Mouse (Mus musculus) urinary bladder, postnatal 14 days (tissue): Measurements from ENCODE around the gene Notch3.
"Not testable (repeated sequence)": the region's sequence is repeated elsewhere in the genome, so short reads cannot be mapped to it uniquely, and the experiment has no call there.

Source experiments
- DNase-seq: peaks from one replicate; pipeline ENCODE4 v3.0.0; 2021; ENCODE audit warnings: low spot score

Gene Notch3

GRCm38 (mm10) chr17:32166687-32167086 is at the start of gene Notch3:
TSS of gene Notch3 (minus strand) at chr17:32166852.
- DNase-seq = peak; percentile 72

- DNase-seq = not testable (repeated sequence)
Observed at GRCm38 (mm10) chr17:32215587-32215986, 48.9 kb upstream of the Notch3 start.

GRCm38 (mm10) chr17:32211554-32211953 is 44.9 kb upstream of the Notch3 start:
- not testable (repeated sequence) for DNase-seq

- peak; percentile 71 for DNase-seq
Observed at GRCm38 (mm10) chr17:32209752-32210151, 43.1 kb upstream of the Notch3 start.

GRCm38 (mm10) chr17:32209144-32209543 is 42.5 kb upstream of the Notch3 start:
- DNase-seq = peak; percentile 55

DNA sequence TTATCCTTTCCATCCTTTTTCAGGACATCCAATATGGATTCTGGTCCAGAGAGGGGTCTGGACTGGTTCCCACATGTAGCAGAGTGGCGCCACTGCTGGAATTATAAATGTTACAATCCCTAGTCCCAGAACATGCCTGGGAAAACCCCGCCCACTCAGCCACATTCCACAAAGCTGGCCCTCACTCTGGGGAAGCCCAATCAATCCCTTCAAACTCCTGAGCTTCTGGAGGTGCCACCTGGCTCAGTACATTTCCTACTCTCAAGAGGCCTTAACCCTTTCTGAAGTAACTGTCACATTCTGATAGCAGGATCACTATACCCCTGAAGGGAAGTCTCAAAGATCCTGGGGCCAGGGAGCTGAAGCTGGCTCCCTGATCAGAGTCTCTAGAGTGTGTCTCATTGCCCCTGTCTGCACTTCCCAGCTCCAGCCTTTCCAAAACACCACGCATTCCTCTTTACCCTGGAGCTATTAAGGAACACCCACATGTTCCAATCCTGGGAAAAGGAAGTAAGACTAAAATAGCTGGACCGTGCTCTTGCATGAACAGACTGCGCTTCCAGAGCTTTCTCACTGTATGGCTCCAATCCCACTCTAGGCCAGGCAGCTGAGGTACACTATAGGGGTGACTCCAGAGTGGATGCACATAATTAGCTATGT is 41.1 kb upstream of the Notch3 start:
- peak; percentile 29 for DNase-seq

GRCm38 (mm10) chr17:32205345-32205744 is 38.7 kb upstream of the Notch3 start:
- no peak for DNase-seq

GRCm38 (mm10) chr17:32202972-32203371 is 36.3 kb upstream of the Notch3 start:
- no peak for DNase-seq

- DNase-seq = no peak
Observed at GRCm38 (mm10) chr17:32201086-32201485, 34.4 kb upstream of the Notch3 start.

DNA sequence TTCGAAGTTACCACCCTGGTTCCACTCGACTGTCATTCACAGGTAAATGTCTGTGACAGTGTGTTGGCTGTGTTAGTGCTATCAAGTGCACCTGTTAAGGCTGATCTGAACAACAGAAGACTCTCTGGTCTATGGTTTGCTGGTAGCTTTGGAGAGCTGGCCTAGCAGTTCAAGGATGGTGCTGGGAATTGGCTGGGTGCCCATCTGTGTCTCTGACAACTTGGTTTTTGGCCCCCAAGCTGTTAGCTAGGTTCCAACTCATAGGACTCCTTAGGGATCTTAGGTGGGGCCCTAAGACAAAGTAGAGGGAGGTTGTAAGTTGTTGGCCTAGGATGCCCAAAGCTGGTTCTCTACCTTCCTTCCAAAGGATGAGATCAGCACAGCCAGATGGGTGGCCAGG is 33.1 kb upstream of the Notch3 start:
- no peak for DNase-seq

DNA sequence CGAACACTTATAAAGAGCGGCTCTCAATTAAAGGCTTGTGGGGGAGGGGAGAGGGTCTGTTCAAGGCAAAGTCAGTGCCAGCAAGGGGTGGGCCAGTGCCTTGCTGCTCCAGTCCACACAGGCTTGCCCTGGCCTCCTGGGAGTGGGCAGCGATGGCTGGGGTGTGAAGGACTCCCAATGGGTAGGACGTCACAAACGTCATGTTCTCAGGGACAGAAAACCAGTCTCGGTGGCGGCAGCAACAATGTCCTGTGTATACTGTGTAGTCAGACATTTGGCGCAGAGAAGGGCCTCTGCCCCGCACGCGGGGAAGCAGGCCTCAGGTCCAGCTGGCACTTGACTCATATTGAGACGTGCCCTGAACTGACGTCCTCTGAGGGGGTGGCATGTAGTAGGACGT is 30.5 kb upstream of the Notch3 start:
- no peak for DNase-seq

DNA sequence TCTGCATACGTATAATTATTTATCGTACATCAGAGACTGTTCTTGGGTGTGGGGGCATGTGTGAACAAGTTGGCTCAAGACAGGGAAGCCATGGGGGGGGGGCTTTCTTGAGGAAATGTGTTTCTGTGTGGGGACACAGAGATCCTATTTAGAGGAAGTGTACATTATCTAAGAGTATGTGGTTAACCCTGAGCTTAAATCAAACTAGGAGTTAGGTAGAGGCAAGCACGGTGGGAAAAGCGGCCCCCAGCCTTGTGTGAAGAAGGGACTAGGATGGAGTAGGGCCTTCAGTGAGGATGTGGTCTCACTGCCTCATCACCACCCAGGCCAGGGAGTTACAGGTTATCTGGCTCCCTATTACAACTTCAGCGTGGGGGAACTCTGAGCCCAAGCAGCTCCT is 29.1 kb upstream of the Notch3 start:
- DNase-seq = no peak

DNA sequence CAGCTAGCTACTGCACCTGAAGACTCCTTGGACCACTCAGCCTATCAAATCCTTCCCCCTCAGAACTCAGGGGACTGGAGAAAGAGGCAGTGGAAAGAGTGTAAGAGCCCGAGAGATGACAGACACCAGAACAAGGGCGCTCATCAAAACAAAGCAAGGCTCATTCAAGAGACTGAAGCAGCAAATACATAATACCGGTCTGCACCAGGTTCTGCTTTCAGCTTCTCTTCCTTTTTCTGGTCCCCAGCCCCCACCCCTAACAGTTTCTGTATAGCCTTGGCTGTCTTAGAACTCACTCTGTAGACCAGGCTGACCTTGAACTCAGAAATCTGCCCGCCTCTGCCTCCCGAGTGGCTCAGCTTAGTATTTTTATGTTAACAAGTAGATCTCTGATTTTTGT is 26.4 kb upstream of the Notch3 start:
- DNase-seq = no peak

- no peak for DNase-seq
Observed at GRCm38 (mm10) chr17:32189850-32190249, 23.2 kb upstream of the Notch3 start.

DNA sequence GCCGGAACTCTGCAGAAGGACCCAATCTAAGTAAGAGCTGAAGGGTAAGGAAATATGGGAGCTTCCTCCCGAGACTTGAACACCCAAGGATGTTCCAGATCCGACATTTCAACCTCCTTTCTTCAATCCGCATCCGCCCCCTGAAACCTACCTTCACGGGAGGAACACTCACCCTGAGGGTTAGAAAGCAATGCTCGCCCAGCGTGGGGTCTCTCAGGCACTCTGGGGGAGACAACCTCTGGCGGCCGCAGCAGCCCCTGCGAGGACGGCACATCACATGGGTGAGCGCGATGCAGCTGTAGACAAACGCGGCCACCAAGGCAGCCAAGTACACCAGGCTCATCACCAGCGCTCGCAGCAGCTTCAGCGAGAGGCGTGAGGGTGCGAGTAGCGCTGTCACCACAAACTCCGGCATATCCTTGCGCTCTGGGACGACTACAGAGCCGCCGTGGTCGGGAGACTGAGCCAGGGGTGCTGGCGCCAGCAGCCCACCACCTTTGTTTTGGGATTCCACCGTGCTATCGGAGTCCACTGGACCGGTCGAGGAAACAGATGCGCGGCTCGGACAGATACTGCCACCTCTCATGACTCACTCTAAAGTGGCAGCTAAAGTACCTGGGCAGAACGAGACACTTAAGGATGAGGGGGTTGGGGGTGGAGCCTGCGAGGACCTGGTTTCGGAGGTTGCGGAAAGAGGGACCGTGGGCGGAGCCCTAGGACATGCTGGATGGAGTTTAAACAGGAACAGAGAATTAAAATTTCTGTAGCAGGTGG is 22.4 kb upstream of the Notch3 start, which contains the start of gene Ephx3:
TSS of gene Ephx3 (minus strand) at position 687 of the 774 bp plus-strand sequence.
- no peak for DNase-seq

DNA sequence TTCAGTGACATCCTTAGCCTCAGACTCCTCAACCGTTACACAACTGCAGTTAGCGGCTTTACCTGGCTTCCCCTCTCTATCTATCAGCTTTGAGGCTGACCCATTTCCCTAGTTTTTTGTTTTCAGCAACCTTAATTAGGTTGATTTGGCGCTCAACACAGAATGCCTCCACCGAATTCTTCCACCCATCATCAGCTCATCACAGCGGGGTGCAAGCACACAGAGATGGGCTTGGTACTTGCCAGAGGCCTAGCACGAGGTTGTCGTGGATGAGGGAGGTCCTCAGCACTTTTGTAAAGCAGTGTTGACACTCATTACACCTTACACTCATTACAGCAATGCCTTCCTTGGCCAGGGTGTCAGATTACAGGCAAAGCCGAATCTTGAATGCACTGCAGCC is 16.4 kb upstream of the Notch3 start:
- DNase-seq = no peak

GRCm38 (mm10) chr17:32179621-32180491 is 13.2 kb upstream of the Notch3 start:
- no peak for DNase-seq

- DNase-seq = no peak
Observed at GRCm38 (mm10) chr17:32176919-32177318, 10.3 kb upstream of the Notch3 start.

- no peak for DNase-seq
Observed at GRCm38 (mm10) chr17:32173166-32173565, 6.5 kb upstream of the Notch3 start.

- no peak for DNase-seq
Observed at GRCm38 (mm10) chr17:32172485-32172884, 5.8 kb upstream of the Notch3 start.

DNA sequence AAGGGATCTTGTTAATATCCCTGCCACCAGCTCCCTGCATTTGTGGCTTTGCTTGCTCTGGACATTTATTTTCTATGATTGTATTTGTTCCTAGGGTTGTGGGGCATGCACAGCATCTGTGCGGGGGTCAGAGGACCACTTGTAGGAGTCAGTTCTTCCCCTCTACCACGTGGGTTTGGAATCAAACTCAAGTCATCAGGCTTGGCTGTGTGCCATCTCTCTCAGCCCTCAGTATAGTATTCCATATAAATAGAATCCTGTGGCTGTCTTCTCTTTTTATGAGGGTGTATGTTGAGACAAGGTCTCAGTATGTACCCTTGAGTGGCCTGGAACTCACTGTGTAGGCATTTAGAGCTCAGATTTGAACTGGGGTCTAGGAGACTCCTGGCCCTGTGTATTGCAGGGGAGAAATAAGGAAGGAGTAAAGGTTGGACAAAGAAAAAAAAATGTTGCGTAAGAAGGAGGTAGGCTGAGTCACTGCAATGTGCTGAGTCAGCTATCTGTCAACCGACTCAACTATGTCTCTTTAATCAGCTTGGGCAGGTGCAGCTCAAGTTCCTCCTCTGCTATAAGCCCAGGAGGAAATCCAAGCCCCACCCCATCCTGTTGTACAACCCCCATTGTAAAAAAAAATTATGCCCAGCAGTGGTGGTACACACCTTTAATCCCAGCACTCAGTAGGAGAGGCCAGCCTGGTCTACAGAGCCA is 3.0 kb upstream of the Notch3 start:
- DNase-seq = peak; percentile 35
